Mouse (Mus musculus): ENCODE results near the gene Col16a1.

GRCm38 (mm10) chr4:130095137-130095536, 47.5 kb downstream of the Col16a1 start:
- TF ChIP-seq CTCF (IDR thresholded peaks at IDR 0.05; ENCODE audit: low read depth, low read length), result no peak
- TF ChIP-seq GATA1 (IDR thresholded peaks at IDR 0.05; ENCODE audit: borderline replicate concordance, low read length), result no peak
